Mouse (Mus musculus) liver, embryonic 14.5 days (tissue): Measurements from ENCODE around the gene Trp53tg5.

Source experiments
- CTCF ChIP-seq: IDR thresholded peaks from 2 replicates; pipeline ENCODE4 v1.5.1; 2016; ENCODE audit warnings: antibody characterized with exemption, low read depth, control low read depth
- EP300 ChIP-seq: IDR thresholded peaks from 2 replicates; pipeline ENCODE4 v1.6.1; 2016; ENCODE audit warnings: antibody characterized with exemption, low read depth

- peak; percentile 20; the same call in 1 of the 2 replicates for TF ChIP-seq CTCF
- TF ChIP-seq EP300 = no peak
Measured at GRCm38 (mm10) chr2:164430697-164431096, 42.8 kb downstream of the Trp53tg5 start.
